Mouse (Mus musculus): ENCODE data around the gene Acta2.

GRCm38 (mm10) chr19:34216956-34217355 lies 38.4 kb downstream of the Acta2 start:
- TF ChIP-seq CTCF (conservative IDR thresholded peaks at IDR 0.05; ENCODE audit: low read length) = no peak
- TF ChIP-seq POU5F1 (IDR thresholded peaks at IDR 0.05; ENCODE audit: borderline replicate concordance, low read length) = no peak
